Mouse (Mus musculus) spleen, adult 2 months (tissue): ENCODE measurements around the gene Lss. TPM values are rescaled to one million over a fixed set of nuclear protein-coding genes. Genes with fewer than 3 reads are reported as not detected.

Experiments
- DNase-seq, 2 experiments: peaks; one replicate each; pipeline versions ENCODE4 v3.0.0 to v3.0.0-alpha.2; 2012 to 2021; ENCODE audit warnings: low spot score in 2 of 2, low read depth in 1 of 2
- H3K27ac ChIP-seq: fragments of 200-500 bp; 2 replicates; pipeline ENCODE4 v1.5.1; 2012; ENCODE audit warnings: low read length, inconsistent platforms; ENCODE audit not compliant: insufficient read depth
- H3K27me3 ChIP-seq: fragments of 200-500 bp; 2 replicates; pipeline ENCODE4 v1.6.1; 2012; ENCODE audit warnings: mild to moderate bottlenecking, moderate library complexity, low read length, inconsistent platforms; ENCODE audit not compliant: control insufficient read depth, insufficient read depth
- H3K36me3 ChIP-seq: fragments of 200-500 bp; 2 replicates; pipeline ENCODE4 v1.6.1; 2012; ENCODE audit warnings: mild to moderate bottlenecking, low read length, inconsistent platforms; ENCODE audit not compliant: control insufficient read depth, insufficient read depth
- H3K4me1 ChIP-seq: fragments of 200-500 bp; 2 replicates; pipeline ENCODE4 v1.6.1; 2011; ENCODE audit warnings: inconsistent platforms; ENCODE audit not compliant: control insufficient read depth, insufficient read depth, insufficient read length
- H3K4me3 ChIP-seq: fragments of 200-500 bp; 2 replicates; pipeline ENCODE4 v1.5.1; 2011; ENCODE audit warnings: mild to moderate bottlenecking, inconsistent platforms; ENCODE audit not compliant: insufficient read depth, insufficient read length; ENCODE audit errors: extremely low read depth
- CTCF ChIP-seq: fragments of 200-500 bp; IDR thresholded peaks from 2 replicates; pipeline ENCODE4 v1.5.1; 2011; ENCODE audit warnings: mild to moderate bottlenecking, inconsistent platforms; ENCODE audit not compliant: insufficient read depth, insufficient read length, insufficient replicate concordance; ENCODE audit errors: extremely low read depth
- POLR2A ChIP-seq: fragments of 200-500 bp; IDR thresholded peaks from 2 replicates; pipeline ENCODE4 v1.6.1; 2011; ENCODE audit warnings: low read depth, low read length, inconsistent platforms
- WGBS: fragments of 180-500 bp; shearing (Covaris S2); methylation state at CpG from one replicate; pipeline ENCODE4 v1.1.7; 2018; 5-methylcytosine and 5-hydroxymethylcytosine counted together
- polyA plus RNA-seq: library from polyadenylated mRNA; depleted of rRNA; stranded (reverse); fragments of >200 nt; gene quantifications from 2 replicates; pipeline ENCODE4 v1.2.3, GENCODE M21; 2012; rRNA removed

The Lss gene
- polyA plus RNA-seq = 9.0 and 9.1 TPM in 2 replicates

GRCm38 (mm10) chr10:76531375-76531774 is at the start of gene Lss:
Gene Lss (plus strand): TSS chr10:76531588.
- under 1% methylated on average over 37 of the region's 37 CpGs for WGBS
- TF ChIP-seq POLR2A (no peak; the same call in 1 of the 2 replicates), CTCF (no peak)
- Histone ChIP-seq H3K4me1 (peaks cover 10% of the 10 kb centered on the region), H3K36me3 (peaks cover 3% of the 10 kb centered on the region; the same call in 1 of the 2 replicates), H3K4me3 (peak within 1 kb of the TSS; percentile 71), H3K27me3 (no peaks in the 10 kb centered on the region), H3K27ac (peak within 1 kb of the TSS; percentile 44; the same call in 1 of the 2 replicates)
- DNase-seq = peak; percentile 91 to 97

DNA sequence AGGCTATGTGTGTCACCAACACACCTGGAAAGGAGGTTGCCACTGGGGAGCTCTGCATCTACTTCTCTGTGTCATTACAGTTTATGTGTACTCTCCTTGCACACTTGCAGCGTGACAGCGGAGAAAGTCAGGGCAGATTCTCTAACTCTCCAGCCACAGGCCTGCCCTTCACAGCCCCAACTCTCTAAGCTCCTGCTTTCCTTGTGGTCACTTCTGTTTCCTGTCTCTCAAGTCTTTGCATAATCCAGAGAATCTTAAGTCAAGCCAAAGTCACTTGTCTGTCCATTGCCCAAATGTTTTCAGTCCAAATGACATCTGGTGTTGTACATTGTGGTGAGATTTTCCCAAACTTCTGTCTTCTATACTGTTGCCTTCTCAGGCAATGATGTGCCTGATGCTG is 45.1 kb upstream of the Lss start:
- 85% methylated on average over 2 of the region's 2 CpGs for WGBS
- H3K27ac ChIP-seq = no peak overlapping the region
- H3K4me1 ChIP-seq = no peaks in the 10 kb centered on the region
- H3K36me3 ChIP-seq = peaks cover 62% of the 10 kb centered on the region
- H3K27me3 ChIP-seq = no peaks in the 10 kb centered on the region
- H3K4me3 ChIP-seq = no peak overlapping the region
- TF ChIP-seq CTCF (no peak), POLR2A (no peak)
- DNase-seq = no peak

DNA sequence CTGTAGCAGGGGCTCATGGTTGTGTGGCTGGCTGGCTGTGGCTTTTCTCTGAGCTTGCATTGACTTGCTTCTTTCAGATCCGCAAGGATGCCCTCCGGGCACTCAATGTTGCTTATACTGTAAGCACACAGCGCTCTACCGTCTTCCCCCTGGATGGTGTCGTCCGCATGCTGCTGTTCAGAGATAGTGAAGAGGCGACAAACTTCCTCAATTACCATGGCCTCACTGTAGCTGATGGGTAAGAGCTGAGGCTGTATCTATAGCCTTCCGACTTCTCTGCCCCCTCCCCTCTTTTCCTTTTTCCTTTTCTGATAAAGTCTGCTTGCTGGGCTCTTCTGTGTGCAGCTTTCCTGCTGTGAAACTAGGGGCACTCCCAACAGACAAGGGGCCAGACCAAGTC is 43.1 kb upstream of the Lss start:
- WGBS = 82% methylated on average over 8 of the region's 8 CpGs
- TF ChIP-seq CTCF = no peak
- TF ChIP-seq POLR2A = no peak
- no peaks in the 10 kb centered on the region for H3K27me3 ChIP-seq
- H3K27ac ChIP-seq = no peak overlapping the region
- H3K36me3 ChIP-seq = peaks cover 58% of the 10 kb centered on the region
- DNase-seq = no peak
- H3K4me3 ChIP-seq = no peak overlapping the region
- no peaks in the 10 kb centered on the region for H3K4me1 ChIP-seq

DNA sequence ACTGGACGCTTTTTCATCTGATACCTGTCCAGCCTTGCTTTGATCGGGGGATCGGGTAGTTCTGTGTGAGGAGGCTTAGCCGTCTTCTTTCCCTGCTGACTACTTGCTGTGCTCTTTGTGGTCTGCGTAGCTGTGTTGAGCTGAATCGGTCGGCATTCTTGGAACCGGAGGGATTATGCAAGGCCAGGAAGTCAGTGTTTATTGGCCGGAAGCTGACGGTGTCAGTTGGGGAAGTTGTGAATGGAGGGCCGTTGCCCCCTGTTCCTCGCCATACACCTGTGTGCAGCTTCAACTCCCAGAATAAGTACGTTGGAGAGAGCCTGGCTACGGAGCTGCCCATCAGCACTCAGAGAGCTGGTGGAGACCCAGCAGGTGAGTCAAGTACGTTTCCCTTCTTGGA is 42.2 kb upstream of the Lss start:
- H3K4me3 ChIP-seq = no peak overlapping the region
- peaks cover 60% of the 10 kb centered on the region for H3K36me3 ChIP-seq
- no peaks in the 10 kb centered on the region for H3K4me1 ChIP-seq
- WGBS = 65% methylated on average over 15 of the region's 15 CpGs
- no peak overlapping the region for H3K27ac ChIP-seq
- no peak for TF ChIP-seq POLR2A
- no peak for TF ChIP-seq CTCF
- no peaks in the 10 kb centered on the region for H3K27me3 ChIP-seq
- no peak for DNase-seq

DNA sequence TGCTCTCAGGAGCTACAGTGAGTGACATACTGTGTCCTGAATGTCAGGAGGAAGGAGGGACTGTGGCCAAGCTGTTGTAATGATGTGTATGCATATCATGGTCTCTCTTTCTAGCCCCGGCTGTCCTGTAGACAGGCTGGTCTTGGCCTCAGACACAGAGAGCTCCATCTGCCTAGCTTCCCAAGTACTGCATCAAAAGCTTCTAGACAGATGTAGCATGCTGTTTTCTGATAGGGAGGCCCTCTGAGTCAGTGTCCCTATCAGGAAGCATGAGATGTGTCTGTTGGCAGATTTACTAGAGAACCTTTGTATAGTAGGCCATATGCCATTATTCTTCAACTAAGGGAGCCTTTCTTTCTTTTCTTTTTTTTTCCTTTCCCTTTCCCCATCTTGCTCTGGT is 37.9 kb upstream of the Lss start:
- no peak overlapping the region for H3K4me3 ChIP-seq
- WGBS = 88% methylated on average over 1 of the region's 1 CpGs
- no peaks in the 10 kb centered on the region for H3K27me3 ChIP-seq
- no peaks in the 10 kb centered on the region for H3K4me1 ChIP-seq
- no peak overlapping the region for H3K27ac ChIP-seq
- H3K36me3 ChIP-seq = peaks cover 54% of the 10 kb centered on the region
- DNase-seq = no peak
- TF ChIP-seq POLR2A (no peak), CTCF (no peak)

DNA sequence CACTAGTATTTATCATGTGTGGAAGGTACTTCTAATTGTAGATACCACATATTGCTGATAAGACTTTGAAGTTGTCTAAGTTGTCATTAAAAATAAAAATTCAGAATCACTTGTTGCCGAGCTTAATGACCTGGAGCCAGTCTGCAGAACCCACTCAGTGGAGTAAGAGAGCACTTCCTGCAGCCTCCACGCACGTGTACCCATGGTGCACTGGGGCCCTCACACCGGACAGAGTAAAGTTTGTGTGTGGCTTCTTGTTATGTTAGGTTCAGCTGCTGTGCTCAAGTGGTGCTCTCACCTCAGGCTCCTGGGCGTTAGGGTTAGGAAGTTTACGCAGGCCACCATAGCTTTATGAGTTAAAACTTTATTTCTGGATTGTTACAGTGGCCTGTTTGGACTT is 35.9 kb upstream of the Lss start:
- H3K4me1 ChIP-seq = no peaks in the 10 kb centered on the region
- H3K27me3 ChIP-seq = no peaks in the 10 kb centered on the region
- 86% methylated on average over 6 of the region's 6 CpGs for WGBS
- DNase-seq = no peak
- no peak for TF ChIP-seq CTCF
- no peak for TF ChIP-seq POLR2A
- peaks cover 54% of the 10 kb centered on the region for H3K36me3 ChIP-seq
- no peak overlapping the region for H3K4me3 ChIP-seq
- H3K27ac ChIP-seq = no peak overlapping the region

DNA sequence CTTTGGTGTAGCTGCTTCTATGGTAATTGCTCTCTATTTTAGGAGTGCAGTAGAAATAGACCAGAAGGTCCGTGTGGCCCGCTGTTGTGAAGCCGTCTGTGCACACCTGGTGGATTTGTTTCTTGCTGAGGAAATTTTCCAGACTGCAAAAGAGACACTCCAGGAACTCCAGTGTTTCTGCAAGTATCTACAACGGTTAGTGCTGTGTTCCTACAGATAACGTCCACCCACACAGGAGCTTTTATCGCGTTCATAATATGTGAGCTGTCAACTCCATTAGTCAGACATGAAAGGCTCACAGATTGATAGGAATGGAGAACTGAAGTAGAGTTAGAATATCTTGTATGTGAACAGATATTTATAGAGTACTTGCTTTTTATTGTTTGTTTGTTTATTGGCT is 35.0 kb upstream of the Lss start:
- no peak for TF ChIP-seq POLR2A
- no peak for TF ChIP-seq CTCF
- Histone ChIP-seq H3K4me3 (no peak overlapping the region), H3K4me1 (no peaks in the 10 kb centered on the region), H3K36me3 (peaks cover 52% of the 10 kb centered on the region), H3K27ac (no peak overlapping the region), H3K27me3 (no peaks in the 10 kb centered on the region)
- no peak for DNase-seq
- 86% methylated on average over 7 of the region's 7 CpGs for WGBS

GRCm38 (mm10) chr10:76497522-76497921 is 33.9 kb upstream of the Lss start:
- DNase-seq = no peak
- Histone ChIP-seq H3K4me1 (no peaks in the 10 kb centered on the region), H3K27ac (no peak overlapping the region), H3K27me3 (no peaks in the 10 kb centered on the region), H3K4me3 (no peak overlapping the region), H3K36me3 (peaks cover 52% of the 10 kb centered on the region)
- 90% methylated on average over 4 of the region's 4 CpGs for WGBS
- TF ChIP-seq POLR2A (no peak), CTCF (no peak)
